Mouse (Mus musculus): ENCODE results near the gene Meis1. TPM values are rescaled to one million over a fixed set of nuclear protein-coding genes. Genes with fewer than 3 reads are reported as not detected.

Gene Meis1
- polyA plus RNA-seq, 1 experiment from 2014 or later = 189 TPM

DNA sequence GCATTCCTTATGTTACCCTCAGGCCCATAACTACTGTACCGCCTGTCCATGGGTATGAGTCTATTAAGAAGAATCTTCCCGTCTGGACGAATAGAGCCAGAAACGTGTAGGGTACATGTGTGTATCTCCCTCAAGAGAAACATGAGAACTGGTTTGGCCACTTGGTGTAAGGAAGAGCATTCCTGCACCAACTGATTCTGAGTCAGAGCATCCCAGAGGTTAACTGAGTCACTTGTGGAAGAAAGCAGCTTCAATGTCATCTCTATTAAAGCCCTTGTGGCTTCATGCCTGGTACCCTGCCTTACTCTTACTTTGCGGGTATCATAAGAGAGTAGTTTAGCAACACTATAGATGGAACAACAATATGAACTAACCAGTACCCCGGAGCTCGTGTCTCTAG lies 64.9 kb downstream of the Meis1 start:
- 88% methylated on average over 7 of the region's 7 CpGs for WGBS
- no peak for ATAC-seq (ENCODE audit: insufficient read depth, low FRiP score, low TSS enrichment)
- H3K4me1 ChIP-seq (ENCODE audit: control insufficient read depth, insufficient read depth, low read length) = 0 out of 2 replicates have a peak, but pooled peaks cover 2% of the 10 kb centered on the region

GRCm38 (mm10) chr11:18948600-18949295 lies 70.0 kb downstream of the Meis1 start:
- Histone ChIP-seq H3K4me1 (ENCODE audit: control insufficient read depth, insufficient read depth, low read length) (peaks cover 27% of the 10 kb centered on the region), H3K9ac (ENCODE audit: low read length) (no peak overlapping the region), H3K27ac (ENCODE audit: low read depth, low read length) (no peak overlapping the region), H3K4me3 (ENCODE audit: low read depth, low read length) (no peak overlapping the region), H3K27me3 (ENCODE audit: control insufficient read depth, insufficient read depth, low read length) (no peaks in the 10 kb centered on the region), H3K4me2 (ENCODE audit: low read depth) (no peak overlapping the region), H3K36me3 (ENCODE audit: control insufficient read depth, insufficient read depth, low read length) (no peaks in the 10 kb centered on the region; the same call in 1 of the 2 replicates), H3K9me3 (ENCODE audit: control insufficient read depth, low read length) (no peaks in the 10 kb centered on the region)
- WGBS = 88% methylated on average over 13 of the region's 13 CpGs
- ATAC-seq (ENCODE audit: insufficient read depth, low FRiP score, low TSS enrichment) (no peak), DNase-seq (ENCODE audit: low spot score) (no peak)

More for the DNA sequence above, 64.9 kb downstream of the Meis1 start:
- Histone ChIP-seq H3K27me3 (ENCODE audit: control insufficient read depth, insufficient read depth, low read length) (no peaks in the 10 kb centered on the region), H3K9me3 (ENCODE audit: control insufficient read depth, low read length) (no peaks in the 10 kb centered on the region), H3K36me3 (ENCODE audit: control insufficient read depth, insufficient read depth, low read length) (no peaks in the 10 kb centered on the region), H3K27ac (ENCODE audit: low read depth, low read length) (no peak overlapping the region), H3K4me3 (ENCODE audit: low read depth, low read length) (no peak overlapping the region), H3K9ac (ENCODE audit: low read length) (no peak overlapping the region), H3K4me2 (ENCODE audit: low read depth) (no peak overlapping the region)
- DNase-seq (ENCODE audit: low spot score) = no peak

- no peak overlapping the region for H3K4me3 ChIP-seq (ENCODE audit: low read depth, low read length)
- H3K4me1 ChIP-seq (ENCODE audit: control insufficient read depth, insufficient read depth, low read length) = peaks cover 29% of the 10 kb centered on the region
- H3K27me3 ChIP-seq (ENCODE audit: control insufficient read depth, insufficient read depth, low read length) = no peaks in the 10 kb centered on the region
- no peak overlapping the region for H3K27ac ChIP-seq (ENCODE audit: low read depth, low read length)
- 76% methylated on average over 3 of the region's 3 CpGs for WGBS
- no peak overlapping the region for H3K9ac ChIP-seq (ENCODE audit: low read length)
- H3K9me3 ChIP-seq (ENCODE audit: control insufficient read depth, low read length) = no peaks in the 10 kb centered on the region
- H3K4me2 ChIP-seq (ENCODE audit: low read depth) = no peak overlapping the region
- H3K36me3 ChIP-seq (ENCODE audit: control insufficient read depth, insufficient read depth, low read length) = no peaks in the 10 kb centered on the region; the same call in 1 of the 2 replicates
- no peak for ATAC-seq (ENCODE audit: insufficient read depth, low FRiP score, low TSS enrichment)
- no peak for DNase-seq (ENCODE audit: low spot score)
Measured at GRCm38 (mm10) chr11:18947434-18947833, 71.4 kb downstream of the Meis1 start.

- Histone ChIP-seq H3K27me3 (ENCODE audit: control insufficient read depth, insufficient read depth, low read length) (no peaks in the 10 kb centered on the region), H3K9ac (ENCODE audit: low read length) (no peak overlapping the region), H3K36me3 (ENCODE audit: control insufficient read depth, insufficient read depth, low read length) (no peaks in the 10 kb centered on the region; the same call in 1 of the 2 replicates), H3K4me3 (ENCODE audit: low read depth, low read length) (no peak overlapping the region), H3K9me3 (ENCODE audit: control insufficient read depth, low read length) (no peaks in the 10 kb centered on the region), H3K4me1 (ENCODE audit: control insufficient read depth, insufficient read depth, low read length) (peaks cover 35% of the 10 kb centered on the region), H3K4me2 (ENCODE audit: low read depth) (no peak overlapping the region), H3K27ac (ENCODE audit: low read depth, low read length) (no peak overlapping the region)
- 42% methylated on average over 3 of the region's 3 CpGs for WGBS
- DNase-seq (ENCODE audit: low spot score) = no peak
- no peak for ATAC-seq (ENCODE audit: insufficient read depth, low FRiP score, low TSS enrichment)
Measured at GRCm38 (mm10) chr11:18945778-18946177, 73.0 kb downstream of the Meis1 start.

GRCm38 (mm10) chr11:18944972-18945625 lies 73.7 kb downstream of the Meis1 start:
- 64% methylated on average over 14 of the region's 14 CpGs for WGBS

DNA sequence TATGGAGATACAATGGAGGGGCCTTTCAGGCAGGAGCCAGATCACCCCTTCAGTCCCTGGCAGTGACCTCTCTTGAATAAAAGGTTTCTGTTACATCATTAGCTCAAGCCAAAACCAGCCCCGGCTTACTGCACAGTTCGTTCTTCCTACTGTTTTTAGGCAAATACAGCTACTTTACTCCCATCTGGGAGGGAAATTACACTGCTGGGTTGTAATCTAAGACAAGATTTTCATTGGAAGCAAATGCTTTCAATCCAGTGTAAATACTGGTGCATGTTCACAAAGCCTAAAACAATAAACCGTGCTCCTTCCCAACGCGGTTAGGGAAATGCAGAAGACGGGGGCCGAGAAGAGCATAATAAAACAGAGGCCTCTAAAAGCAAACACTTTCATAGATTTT lies 74.6 kb downstream of the Meis1 start:
- Histone ChIP-seq H3K27ac (ENCODE audit: low read depth, low read length) (no peak overlapping the region), H3K9ac (ENCODE audit: low read length) (no peak overlapping the region), H3K9me3 (ENCODE audit: control insufficient read depth, low read length) (no peaks in the 10 kb centered on the region), H3K27me3 (ENCODE audit: control insufficient read depth, insufficient read depth, low read length) (no peaks in the 10 kb centered on the region), H3K4me2 (ENCODE audit: low read depth) (no peak overlapping the region), H3K4me1 (ENCODE audit: control insufficient read depth, insufficient read depth, low read length) (peaks cover 35% of the 10 kb centered on the region), H3K4me3 (ENCODE audit: low read depth, low read length) (no peak overlapping the region), H3K36me3 (ENCODE audit: control insufficient read depth, insufficient read depth, low read length) (no peaks in the 10 kb centered on the region; the same call in 1 of the 2 replicates)
- no peak for DNase-seq (ENCODE audit: low spot score)
- 57% methylated on average over 7 of the region's 7 CpGs for WGBS
- ATAC-seq (ENCODE audit: insufficient read depth, low FRiP score, low TSS enrichment) = no peak

More at GRCm38 (mm10) chr11:18944972-18945625, 73.7 kb downstream of the Meis1 start:
- Histone ChIP-seq H3K9me3 (ENCODE audit: control insufficient read depth, low read length) (no peaks in the 10 kb centered on the region), H3K4me1 (ENCODE audit: control insufficient read depth, insufficient read depth, low read length) (peaks cover 35% of the 10 kb centered on the region), H3K4me2 (ENCODE audit: low read depth) (no peak overlapping the region), H3K4me3 (ENCODE audit: low read depth, low read length) (no peak overlapping the region), H3K36me3 (ENCODE audit: control insufficient read depth, insufficient read depth, low read length) (no peaks in the 10 kb centered on the region; the same call in 1 of the 2 replicates), H3K27ac (ENCODE audit: low read depth, low read length) (no peak overlapping the region), H3K9ac (ENCODE audit: low read length) (no peak overlapping the region), H3K27me3 (ENCODE audit: control insufficient read depth, insufficient read depth, low read length) (no peaks in the 10 kb centered on the region)
- DNase-seq (ENCODE audit: low spot score) = no peak
- ATAC-seq (ENCODE audit: insufficient read depth, low FRiP score, low TSS enrichment) = no peak; the same call in 1 of the 2 replicates

DNA sequence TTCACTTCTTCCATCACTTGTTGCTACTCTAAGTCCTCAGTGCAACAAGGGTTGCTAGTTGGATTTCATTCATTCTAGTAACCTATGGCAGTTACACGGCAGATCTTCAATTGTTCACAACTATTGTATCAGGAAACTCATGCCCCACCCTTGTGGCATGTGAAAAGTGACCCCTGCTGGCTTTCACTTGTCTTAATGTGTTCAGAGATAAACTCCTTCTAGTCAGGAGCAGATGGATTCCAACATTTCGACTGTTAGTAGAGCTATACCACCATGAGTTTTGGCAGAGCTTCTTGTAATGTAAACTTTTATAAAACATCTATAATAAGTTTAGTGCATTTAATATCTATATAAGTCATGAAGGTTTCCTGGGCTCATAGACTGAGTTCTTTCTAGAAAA lies 75.8 kb downstream of the Meis1 start:
- peaks cover 35% of the 10 kb centered on the region for H3K4me1 ChIP-seq (ENCODE audit: control insufficient read depth, insufficient read depth, low read length)
- ATAC-seq (ENCODE audit: insufficient read depth, low FRiP score, low TSS enrichment) (no peak), DNase-seq (ENCODE audit: low spot score) (no peak)
- H3K4me2 ChIP-seq (ENCODE audit: low read depth) = no peak overlapping the region
- H3K36me3 ChIP-seq (ENCODE audit: control insufficient read depth, insufficient read depth, low read length) = no peaks in the 10 kb centered on the region
- no peaks in the 10 kb centered on the region for H3K9me3 ChIP-seq (ENCODE audit: control insufficient read depth, low read length)
- H3K27me3 ChIP-seq (ENCODE audit: control insufficient read depth, insufficient read depth, low read length) = no peaks in the 10 kb centered on the region
- no peak overlapping the region for H3K27ac ChIP-seq (ENCODE audit: low read depth, low read length)
- H3K4me3 ChIP-seq (ENCODE audit: low read depth, low read length) = no peak overlapping the region
- WGBS = 69% methylated on average over 2 of the region's 2 CpGs
- no peak overlapping the region for H3K9ac ChIP-seq (ENCODE audit: low read length)

DNA sequence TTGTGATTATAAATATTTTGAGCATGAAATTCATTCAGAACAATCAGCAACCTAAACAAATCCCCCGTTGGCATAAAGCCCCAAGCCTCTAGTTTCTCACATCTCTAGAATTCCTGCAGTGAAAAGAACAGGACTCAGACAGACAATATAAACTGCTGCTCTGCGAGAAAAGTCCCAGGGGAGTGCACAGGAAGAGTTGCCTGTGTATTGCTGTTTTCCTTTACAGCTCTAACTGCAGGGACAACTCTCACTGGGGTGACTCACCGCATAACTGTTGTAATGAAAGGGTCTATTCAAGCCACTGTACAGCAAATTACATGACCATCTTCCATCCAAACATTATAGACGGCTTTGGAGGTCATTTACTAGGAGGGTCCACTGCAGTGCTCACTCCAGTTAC lies 77.9 kb downstream of the Meis1 start:
- Histone ChIP-seq H3K36me3 (ENCODE audit: control insufficient read depth, insufficient read depth, low read length) (no peaks in the 10 kb centered on the region), H3K27me3 (ENCODE audit: control insufficient read depth, insufficient read depth, low read length) (no peaks in the 10 kb centered on the region), H3K9me3 (ENCODE audit: control insufficient read depth, low read length) (no peaks in the 10 kb centered on the region), H3K4me3 (ENCODE audit: low read depth, low read length) (no peak overlapping the region), H3K4me2 (ENCODE audit: low read depth) (no peak overlapping the region), H3K9ac (ENCODE audit: low read length) (no peak overlapping the region), H3K4me1 (ENCODE audit: control insufficient read depth, insufficient read depth, low read length) (peaks cover 26% of the 10 kb centered on the region), H3K27ac (ENCODE audit: low read depth, low read length) (no peak overlapping the region)
- ATAC-seq (ENCODE audit: insufficient read depth, low FRiP score, low TSS enrichment) (no peak), DNase-seq (ENCODE audit: low spot score) (no peak)
- 21% methylated on average over 4 of the region's 4 CpGs for WGBS

DNA sequence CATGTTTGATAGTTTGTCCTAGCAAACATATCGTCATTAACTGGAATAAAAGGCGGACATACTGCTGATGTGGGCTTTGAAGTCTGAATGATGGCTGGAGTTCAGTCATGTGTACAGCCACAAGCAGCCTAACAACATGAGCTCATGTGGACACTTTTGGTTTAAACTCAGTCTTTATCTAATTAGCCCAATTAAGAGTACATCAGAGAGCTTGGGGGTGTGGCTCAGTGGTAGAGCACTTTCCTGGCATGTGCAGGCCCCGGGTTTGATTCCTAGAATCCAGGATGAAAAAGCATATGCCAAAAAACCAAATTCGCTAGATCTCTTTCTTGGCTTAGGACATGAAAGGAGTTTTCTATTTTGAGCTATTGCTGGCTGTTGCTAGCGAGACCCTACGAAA lies 83.9 kb downstream of the Meis1 start:
- ATAC-seq (ENCODE audit: insufficient read depth, low FRiP score, low TSS enrichment) (no peak), DNase-seq (ENCODE audit: low spot score) (no peak)
- no peak overlapping the region for H3K27ac ChIP-seq (ENCODE audit: low read depth, low read length)

More for the DNA sequence above, 83.9 kb downstream of the Meis1 start:
- Histone ChIP-seq H3K36me3 (ENCODE audit: control insufficient read depth, insufficient read depth, low read length) (no peaks in the 10 kb centered on the region; the same call in 1 of the 2 replicates), H3K4me2 (ENCODE audit: low read depth) (no peak overlapping the region), H3K4me3 (ENCODE audit: low read depth, low read length) (no peak overlapping the region), H3K27me3 (ENCODE audit: control insufficient read depth, insufficient read depth, low read length) (no peaks in the 10 kb centered on the region), H3K4me1 (ENCODE audit: control insufficient read depth, insufficient read depth, low read length) (peaks cover 19% of the 10 kb centered on the region), H3K9ac (ENCODE audit: low read length) (no peak overlapping the region), H3K9me3 (ENCODE audit: control insufficient read depth, low read length) (no peaks in the 10 kb centered on the region)
- WGBS = 75% methylated on average over 6 of the region's 6 CpGs
